Mouse (Mus musculus) left cerebral cortex, postnatal 25 days (tissue): Measurements from ENCODE around the gene Dnah12. TPM values are rescaled to one million over a fixed set of nuclear protein-coding genes. Genes with fewer than 3 reads are reported as not detected.
"Not testable (repeated sequence)": the region's sequence is repeated elsewhere in the genome, so short reads cannot be mapped to it uniquely, and the experiment has no call there.

Experiments
- DNase-seq, 2 experiments: peaks; one replicate each; pipeline ENCODE4 v3.0.0; 2022; ENCODE audit warnings: low spot score in 2 of 2, mixed read lengths in 1 of 2
- intact Hi-C: fragments of 180-260 bp; cut with DNase I; formaldehyde crosslinking; loops from one replicate; pipeline ENCODE4 v1.15.1; 2025
- total RNA-seq, 2 experiments: library from RNA; stranded (reverse); gene quantifications; 2 replicates each; pipeline ENCODE4 v1.2.3; 2021

The Dnah12 gene
- under 1 TPM; 0.07 to 0.14 TPM for total RNA-seq

GRCm38 (mm10) chr14:26692974-26693373, at the start of gene Dnah12:
TSS of gene Dnah12 (plus strand) at chr14:26693274.
- intact Hi-C loops, result no loop called here
- DNase-seq, result no peak

- no peak for DNase-seq
- intact Hi-C loops, result no loop called here
Measured at GRCm38 (mm10) chr14:26645989-26646650, 47.0 kb upstream of the Dnah12 start.

- no peak for DNase-seq
- intact Hi-C loops, result no loop called here
Measured at GRCm38 (mm10) chr14:26647811-26648210, 45.3 kb upstream of the Dnah12 start.

- DNase-seq, result no peak
- intact Hi-C loops, result no loop called here
Measured at GRCm38 (mm10) chr14:26651901-26652300, 41.2 kb upstream of the Dnah12 start.

GRCm38 (mm10) chr14:26658178-26658577, 34.9 kb upstream of the Dnah12 start:
- intact Hi-C loops, result no loop called here
- no peak for DNase-seq

GRCm38 (mm10) chr14:26660233-26660632, 32.8 kb upstream of the Dnah12 start:
- intact Hi-C loops, result no loop called here
- DNase-seq, result no peak

- intact Hi-C loops, result no loop called here
- DNase-seq, result no peak
Measured at GRCm38 (mm10) chr14:26662016-26662415, 31.1 kb upstream of the Dnah12 start.

GRCm38 (mm10) chr14:26662488-26662887, 30.6 kb upstream of the Dnah12 start:
- no peak for DNase-seq
- intact Hi-C loops, result no loop called here

GRCm38 (mm10) chr14:26663851-26664250, 29.2 kb upstream of the Dnah12 start:
- intact Hi-C loops, result no loop called here
- DNase-seq, result no peak

- intact Hi-C loops, result loop anchor here (5.0 kb wide), 2 partner anchors 304 to 359 kb away; partner anchors contain the start of gene Appl1
- no peak for DNase-seq
Measured at GRCm38 (mm10) chr14:26667991-26668370, 25.1 kb upstream of the Dnah12 start.

GRCm38 (mm10) chr14:26668371-26669291, 24.4 kb upstream of the Dnah12 start:
- peak; percentile 64 to 70 for DNase-seq
- intact Hi-C loops, result loop anchor here (5.0 kb wide), 2 partner anchors 304 to 359 kb away; partner anchors contain the start of gene Appl1

- intact Hi-C loops, result loop anchor here (5.0 kb wide), 2 partner anchors 303 to 358 kb away; partner anchors contain the start of gene Appl1
- DNase-seq, result peak; percentile 93 to 95
Measured at GRCm38 (mm10) chr14:26669292-26670073, 23.6 kb upstream of the Dnah12 start, which contains the start of gene Pde12. TSS of gene Pde12 (minus strand) at chr14:26669883.

GRCm38 (mm10) chr14:26670964-26671363, 22.1 kb upstream of the Dnah12 start:
- intact Hi-C loops, result no loop called here

GRCm38 (mm10) chr14:26671870-26672615, 21.0 kb upstream of the Dnah12 start:
- DNase-seq, intact Hi-C loops: not testable (repeated sequence)

More at GRCm38 (mm10) chr14:26670964-26671363, 22.1 kb upstream of the Dnah12 start:
- no peak for DNase-seq

- DNase-seq, intact Hi-C loops: not testable (repeated sequence)
Measured at GRCm38 (mm10) chr14:26674476-26675169, 18.5 kb upstream of the Dnah12 start.

GRCm38 (mm10) chr14:26675371-26675770, 17.7 kb upstream of the Dnah12 start:
- DNase-seq, result no peak
- intact Hi-C loops, result no loop called here

- DNase-seq, result no peak
- intact Hi-C loops, result no loop called here
Measured at GRCm38 (mm10) chr14:26675791-26676190, 17.3 kb upstream of the Dnah12 start.

GRCm38 (mm10) chr14:26690727-26691126, 2.3 kb upstream of the Dnah12 start:
- DNase-seq, result no peak
- intact Hi-C loops, result no loop called here
